24 mouse cellular contexts compared by ENCODE assay signal in the genomic region with DNA sequence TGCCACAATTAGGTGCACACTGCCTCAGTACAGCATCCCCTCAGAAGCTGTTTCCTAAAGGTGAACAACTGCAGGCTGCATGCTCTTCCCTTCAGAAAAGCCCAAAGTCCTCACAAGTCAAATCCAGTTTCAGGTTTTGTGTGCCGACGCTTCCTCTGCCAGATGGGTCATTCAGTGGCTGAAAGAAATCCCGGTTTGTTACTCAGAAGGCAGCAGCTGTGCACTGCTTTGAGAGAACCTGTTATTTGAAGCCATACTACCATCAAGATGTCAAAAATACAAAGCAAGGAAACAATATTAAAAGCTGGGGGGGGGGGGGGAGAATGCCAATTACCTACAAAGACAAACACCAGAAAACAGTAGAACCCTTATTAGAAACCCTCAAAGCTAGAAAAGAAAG.
A peak's percentile ranks its signal among the peaks of the same experiment; 100 is the strongest.
DNase-seq lines count a peak whose midpoint lies in the region; ATAC-seq lines count a peak whose summit lies in the region.
"Had no signal": no experiment of that assay in that cellular context is flagged by ENCODE, and none has a peak within 500 bp of the region (broad histone marks: within the 10 kb centered on the region; RNA-seq: fewer than 3 reads in every experiment).

No protein-coding gene starts in this region.

- H3K4me1 ChIP-seq in forebrain, embryonic 11.5 days (replicated peaks; ENCODE audit: control insufficient read depth, insufficient read depth, low read length): no peaks in the 10 kb centered on the region
- peaks cover 20% of the 10 kb centered on the region for H3K4me1 ChIP-seq in forebrain, embryonic 15.5 days
- 0 out of 2 replicates have a peak, but pooled peaks cover 2% of the 10 kb centered on the region for H3K4me1 ChIP-seq in midbrain, embryonic 11.5 days (ENCODE audit: control insufficient read depth, insufficient read depth, low read length)
- H3K4me1 ChIP-seq in midbrain, embryonic 13.5 days (replicated peaks): peaks cover 16% of the 10 kb centered on the region
- H3K4me1 ChIP-seq: heart, embryonic 15.5 days; liver, embryonic 12.5 days had no signal

- H3K27ac ChIP-seq in forebrain, embryonic 11.5 days (ENCODE audit: low read depth, low read length): no peak overlapping the region
- no peak overlapping the region for H3K27ac ChIP-seq in forebrain, embryonic 15.5 days (replicated peaks)
- H3K27ac ChIP-seq in midbrain, embryonic 11.5 days (ENCODE audit: low read depth, low read length): no peak overlapping the region
- H3K27ac ChIP-seq in midbrain, embryonic 13.5 days: no peak overlapping the region
- H3K27ac ChIP-seq: heart, embryonic 15.5 days; limb, embryonic 12.5 days; liver, embryonic 12.5 days; stomach, postnatal 0 days had no signal

- DNase-seq in forebrain, embryonic 11.5 days (ENCODE audit: low spot score): no peak
- no peak for DNase-seq in midbrain, embryonic 11.5 days (ENCODE audit: low spot score, missing footprints)
- peak; percentile 17 for DNase-seq in embryo, embryonic 11 days
- DNase-seq in forelimb bud, embryonic 11.5 days (ENCODE audit: low read depth, low spot score): peak; percentile 14
- DNase-seq in adrenal gland, adult 2 months: no peak
- DNase-seq: adrenal gland, postnatal 14 days; cerebellum, adult 9-11 months; heart, postnatal 36 days; kidney, adult 9 months; kidney, postnatal 36 days; layer of hippocampus, postnatal 36 days; lung, adult 18-20 months; lung, postnatal 10 days; right cerebral cortex, postnatal 14 days; thymus, adult 2 months; thymus, postnatal 4 days had no signal

- no peaks in the 10 kb centered on the region for H3K27me3 ChIP-seq in forebrain, embryonic 11.5 days (ENCODE audit: control insufficient read depth, insufficient read depth, low read length)
- H3K27me3 ChIP-seq in forebrain, embryonic 15.5 days: no peaks in the 10 kb centered on the region
- no peaks in the 10 kb centered on the region for H3K27me3 ChIP-seq in midbrain, embryonic 11.5 days (ENCODE audit: control insufficient read depth, insufficient read depth, low read length)
- H3K27me3 ChIP-seq in midbrain, embryonic 13.5 days: no peaks in the 10 kb centered on the region
- H3K27me3 ChIP-seq: heart, embryonic 15.5 days; limb, embryonic 12.5 days; liver, embryonic 12.5 days had no signal

- 0 out of 2 replicates have a peak, but pooled peaks have one; percentile 16 for ATAC-seq in forebrain, embryonic 11.5 days (replicated peaks; ENCODE audit: low FRiP score)
- ATAC-seq in forebrain, embryonic 15.5 days (replicated peaks): no peak
- 0 out of 2 replicates have a peak, but pooled peaks have one; percentile 16 for ATAC-seq in midbrain, embryonic 11.5 days (ENCODE audit: low FRiP score)
- ATAC-seq in midbrain, embryonic 13.5 days: no peak
- ATAC-seq: hindbrain, embryonic 16.5 days; intestine, embryonic 16.5 days; liver, embryonic 12.5 days had no signal

- H3K9ac ChIP-seq in forebrain, embryonic 11.5 days (ENCODE audit: low read length): no peak overlapping the region
- no peak overlapping the region for H3K9ac ChIP-seq in forebrain, embryonic 15.5 days (replicated peaks)
- no peak overlapping the region for H3K9ac ChIP-seq in midbrain, embryonic 11.5 days (ENCODE audit: low read length)
- no peak overlapping the region for H3K9ac ChIP-seq in midbrain, embryonic 13.5 days (replicated peaks)
- H3K9ac ChIP-seq: heart, embryonic 15.5 days; limb, embryonic 12.5 days; liver, embryonic 12.5 days had no signal

- H3K9me3 ChIP-seq in forebrain, embryonic 11.5 days (ENCODE audit: control insufficient read depth, low read length): no peaks in the 10 kb centered on the region
- H3K9me3 ChIP-seq in forebrain, embryonic 15.5 days: no peaks in the 10 kb centered on the region
- H3K9me3 ChIP-seq in midbrain, embryonic 11.5 days (ENCODE audit: control insufficient read depth, low read length): no peaks in the 10 kb centered on the region
- H3K9me3 ChIP-seq in midbrain, embryonic 13.5 days: no peaks in the 10 kb centered on the region
- H3K9me3 ChIP-seq: heart, embryonic 15.5 days; limb, embryonic 12.5 days; liver, embryonic 12.5 days had no signal

- H3K4me3 ChIP-seq in forebrain, embryonic 11.5 days (ENCODE audit: low read depth, low read length): no peak overlapping the region
- H3K4me3 ChIP-seq in forebrain, embryonic 15.5 days: no peak overlapping the region
- H3K4me3 ChIP-seq in midbrain, embryonic 11.5 days (ENCODE audit: low read depth, low read length): no peak overlapping the region
- no peak overlapping the region for H3K4me3 ChIP-seq in midbrain, embryonic 13.5 days (replicated peaks)
- H3K4me3 ChIP-seq: heart, embryonic 15.5 days; limb, embryonic 12.5 days; liver, embryonic 12.5 days had no signal

- WGBS in forebrain, embryonic 11.5 days: 28% methylated on average over 3 of the region's 3 CpGs
- 18% methylated on average over 3 of the region's 3 CpGs for WGBS in forebrain, embryonic 15.5 days
- WGBS in midbrain, embryonic 11.5 days: 64% methylated on average over 3 of the region's 3 CpGs
- 38% methylated on average over 3 of the region's 3 CpGs for WGBS in midbrain, embryonic 13.5 days

- no peak overlapping the region for H3K4me2 ChIP-seq in forebrain, embryonic 11.5 days (ENCODE audit: low read depth, low read length, severe bottlenecking)
- no peak overlapping the region for H3K4me2 ChIP-seq in forebrain, embryonic 15.5 days (replicated peaks)
- H3K4me2 ChIP-seq in midbrain, embryonic 11.5 days: no peak overlapping the region
- no peak overlapping the region for H3K4me2 ChIP-seq in midbrain, embryonic 13.5 days (replicated peaks)
- H3K4me2 ChIP-seq: heart, embryonic 15.5 days; limb, embryonic 12.5 days; liver, embryonic 12.5 days had no signal

- no peaks in the 10 kb centered on the region for H3K36me3 ChIP-seq in forebrain, embryonic 11.5 days (ENCODE audit: control insufficient read depth, insufficient read depth, low read length)
- no peaks in the 10 kb centered on the region for H3K36me3 ChIP-seq in forebrain, embryonic 15.5 days
- H3K36me3 ChIP-seq in midbrain, embryonic 11.5 days (ENCODE audit: control insufficient read depth, insufficient read depth, low read length): no peaks in the 10 kb centered on the region
- H3K36me3 ChIP-seq in midbrain, embryonic 13.5 days: no peaks in the 10 kb centered on the region
- H3K36me3 ChIP-seq: heart, embryonic 15.5 days; limb, embryonic 12.5 days; liver, embryonic 12.5 days had no signal

Comparison
In these comparisons a context has a peak if more than half of its experiments do, and no peak if none do; other contexts are left out.
1. ATAC-seq: peak in forebrain, embryonic 11.5 days (single experiment) and midbrain, embryonic 11.5 days (single experiment); none in forebrain, embryonic 15.5 days (single experiment) and midbrain, embryonic 13.5 days (single experiment).
2. DNase-seq: peak in embryo, embryonic 11 days (single experiment) and forelimb bud, embryonic 11.5 days (single experiment); none in forebrain, embryonic 11.5 days (single experiment), midbrain, embryonic 11.5 days (single experiment) and adrenal gland, adult 2 months (single experiment).